Mouse (Mus musculus): Measurements from ENCODE around the gene Hadh. TPM values are rescaled to one million over a fixed set of nuclear protein-coding genes. Genes with fewer than 3 reads are reported as not detected.

Hadh gene
- polyA plus RNA-seq, 1 experiment from 2014 or later = 27.6 TPM

DNA sequence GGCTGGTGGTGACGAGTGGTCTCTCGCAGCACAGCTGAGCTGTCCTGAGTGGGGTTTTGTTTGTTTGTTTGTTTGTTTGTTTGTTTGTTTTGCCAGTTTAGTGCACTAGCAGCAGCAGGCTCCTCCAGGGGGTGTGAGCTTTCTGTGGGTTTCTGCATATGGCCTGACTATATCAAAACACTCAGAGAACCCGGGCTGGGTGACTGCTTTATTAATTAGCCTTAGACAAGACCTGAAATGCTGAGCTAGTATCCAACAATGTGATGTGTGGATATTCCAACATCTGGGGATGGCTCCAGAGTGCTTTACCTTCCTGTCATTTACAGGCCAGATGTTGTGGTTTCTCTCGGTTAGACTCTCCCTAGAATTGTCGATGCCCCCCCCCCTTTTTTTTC, 31.4 kb upstream of the Hadh start:
- Histone ChIP-seq H3K4me2 (replicated peaks) (peak overlapping the region; percentile 69), H3K9me3 (ENCODE audit: control insufficient read depth, low read length) (no peaks in the 10 kb centered on the region), H3K4me1 (replicated peaks; ENCODE audit: control insufficient read depth, insufficient read depth, low read length) (no peaks in the 10 kb centered on the region; the same call in 1 of the 2 replicates), H3K27me3 (ENCODE audit: control insufficient read depth, insufficient read depth, low read length) (no peaks in the 10 kb centered on the region), H3K4me3 (replicated peaks; ENCODE audit: low read length) (peak overlapping the region; percentile 75), H3K36me3 (replicated peaks; ENCODE audit: control insufficient read depth, insufficient read depth) (no peaks in the 10 kb centered on the region), H3K27ac (peak overlapping the region; percentile 83; the same call in 1 of the 2 replicates), H3K9ac (peak overlapping the region; percentile 62)
- DNase-seq (ENCODE audit: low spot score) (no peak), ATAC-seq (ENCODE audit: low FRiP score) (peak; percentile 47)
- 17% methylated on average over 5 of the region's 5 CpGs for WGBS

DNA sequence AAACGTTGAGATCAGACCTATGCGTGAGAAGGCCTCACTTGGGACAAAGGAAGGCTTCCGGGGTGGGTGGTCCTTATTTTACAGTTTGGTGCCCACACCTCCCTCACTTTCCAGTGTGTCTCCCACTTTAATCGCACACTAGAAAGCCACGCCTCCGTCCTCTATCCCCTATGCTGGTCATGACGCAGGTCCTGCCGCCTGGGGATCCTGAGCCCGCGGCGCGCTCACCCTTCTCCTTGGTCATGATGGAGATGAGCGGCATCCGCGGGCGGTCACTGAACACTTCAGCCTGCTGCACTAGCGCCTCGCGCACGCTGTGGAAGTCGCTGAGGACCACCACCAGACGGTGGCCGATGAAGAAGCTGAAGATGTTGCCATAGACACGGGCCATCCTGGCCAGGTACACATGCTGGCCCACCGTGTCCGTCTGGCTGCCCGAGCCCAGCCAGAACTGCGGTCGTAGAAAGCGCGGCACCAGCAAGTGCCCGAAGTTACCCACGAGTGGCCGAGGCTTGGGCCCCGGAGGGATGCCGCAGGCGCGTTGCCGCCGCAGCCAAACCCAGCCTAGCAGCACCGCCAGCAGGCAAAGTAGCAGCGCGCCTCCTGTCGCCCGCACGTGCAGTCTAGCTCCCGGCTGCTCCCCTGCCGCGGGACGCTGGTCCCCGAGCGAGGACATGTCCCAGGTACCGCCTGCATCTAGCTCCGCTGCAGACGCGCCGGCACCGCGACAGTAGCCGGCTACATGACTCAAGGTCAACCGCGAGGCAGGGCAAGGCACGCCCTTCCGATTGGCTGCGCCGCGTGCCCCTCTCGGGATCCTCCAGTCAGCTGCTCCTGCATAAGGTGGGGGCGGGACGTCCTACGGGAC, 30.8 kb upstream of the Hadh start, which contains the start of gene Cyp2u1:
TSS of gene Cyp2u1 (minus strand) at position 776 of the 868 bp plus-strand sequence.
- WGBS = under 1% methylated on average over 68 of the region's 71 CpGs
- peak within 1 kb of the TSS; percentile 83 for H3K27ac ChIP-seq
- no peaks in the 10 kb centered on the region; the same call in 1 of the 2 replicates for H3K36me3 ChIP-seq (replicated peaks; ENCODE audit: control insufficient read depth, insufficient read depth)
- H3K4me3 ChIP-seq (replicated peaks; ENCODE audit: low read length) = peak within 1 kb of the TSS; percentile 75
- H3K4me1 ChIP-seq (replicated peaks; ENCODE audit: control insufficient read depth, insufficient read depth, low read length) = no peaks in the 10 kb centered on the region; the same call in 1 of the 2 replicates
- no peaks in the 10 kb centered on the region for H3K9me3 ChIP-seq (ENCODE audit: control insufficient read depth, low read length)
- ATAC-seq (ENCODE audit: low FRiP score) (peak; percentile 98), DNase-seq (ENCODE audit: low spot score) (peak; percentile 80)
- peak within 1 kb of the TSS; percentile 62 for H3K9ac ChIP-seq
- H3K4me2 ChIP-seq (replicated peaks) = peak within 1 kb of the TSS; percentile 69
- no peaks in the 10 kb centered on the region for H3K27me3 ChIP-seq (ENCODE audit: control insufficient read depth, insufficient read depth, low read length)

DNA sequence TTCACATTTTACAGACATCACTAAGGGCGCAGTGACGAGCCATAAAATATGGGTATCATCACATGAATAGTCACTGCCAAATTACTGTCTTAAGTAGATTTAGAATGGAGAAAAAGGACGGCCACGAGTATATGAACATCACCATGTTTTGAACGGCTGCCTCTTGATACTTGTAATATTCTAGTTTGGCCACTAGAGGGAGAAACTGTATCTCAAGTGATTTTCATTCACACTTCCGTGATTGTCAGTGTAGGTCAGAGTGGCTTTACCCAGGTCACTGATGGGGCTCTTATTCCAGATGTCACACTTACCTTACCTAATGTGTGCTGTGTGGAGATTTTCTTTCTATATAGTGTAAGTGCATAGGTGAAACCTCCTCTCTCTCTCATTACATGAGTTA, 28.0 kb upstream of the Hadh start:
- H3K4me1 ChIP-seq (replicated peaks; ENCODE audit: control insufficient read depth, insufficient read depth, low read length) = no peaks in the 10 kb centered on the region; the same call in 1 of the 2 replicates
- H3K4me3 ChIP-seq (replicated peaks; ENCODE audit: low read length) = no peak overlapping the region
- H3K27ac ChIP-seq = no peak overlapping the region
- no peaks in the 10 kb centered on the region for H3K9me3 ChIP-seq (ENCODE audit: control insufficient read depth, low read length)
- no peak for ATAC-seq (ENCODE audit: low FRiP score)
- H3K9ac ChIP-seq = no peak overlapping the region
- peaks cover 5% of the 10 kb centered on the region for H3K36me3 ChIP-seq (replicated peaks; ENCODE audit: control insufficient read depth, insufficient read depth)
- peak; percentile 77 for DNase-seq (ENCODE audit: low spot score)
- 15% methylated on average over 6 of the region's 6 CpGs for WGBS
- no peaks in the 10 kb centered on the region for H3K27me3 ChIP-seq (ENCODE audit: control insufficient read depth, insufficient read depth, low read length)
- H3K4me2 ChIP-seq (replicated peaks) = no peak overlapping the region

DNA sequence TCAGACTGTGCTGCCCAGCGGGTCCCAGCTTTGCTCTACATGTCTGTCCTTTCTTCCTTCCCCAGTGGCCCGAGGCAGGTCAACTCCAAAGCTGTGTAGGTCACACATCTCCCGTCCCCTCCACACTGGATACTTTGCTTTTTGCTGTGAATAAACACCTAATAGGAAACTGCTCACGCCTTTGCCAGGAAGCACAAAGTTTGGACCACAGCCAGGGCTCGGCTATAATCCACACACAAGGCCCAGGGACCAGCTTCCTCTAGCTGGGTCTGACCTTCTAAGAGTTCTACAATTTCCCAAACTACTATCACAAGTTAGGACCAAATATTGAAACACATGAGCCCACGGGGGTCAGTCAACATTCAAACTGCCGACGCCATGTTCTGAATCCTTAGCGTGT, 27.2 kb upstream of the Hadh start:
- Histone ChIP-seq H3K4me1 (replicated peaks; ENCODE audit: control insufficient read depth, insufficient read depth, low read length) (no peaks in the 10 kb centered on the region; the same call in 1 of the 2 replicates), H3K4me2 (replicated peaks) (no peak overlapping the region), H3K9ac (no peak overlapping the region), H3K27me3 (ENCODE audit: control insufficient read depth, insufficient read depth, low read length) (no peaks in the 10 kb centered on the region), H3K36me3 (replicated peaks; ENCODE audit: control insufficient read depth, insufficient read depth) (peaks cover 5% of the 10 kb centered on the region), H3K27ac (no peak overlapping the region), H3K4me3 (replicated peaks; ENCODE audit: low read length) (no peak overlapping the region), H3K9me3 (ENCODE audit: control insufficient read depth, low read length) (no peaks in the 10 kb centered on the region)
- ATAC-seq (ENCODE audit: low FRiP score) (no peak), DNase-seq (ENCODE audit: low spot score) (no peak)
- WGBS = 82% methylated on average over 9 of the region's 9 CpGs

DNA sequence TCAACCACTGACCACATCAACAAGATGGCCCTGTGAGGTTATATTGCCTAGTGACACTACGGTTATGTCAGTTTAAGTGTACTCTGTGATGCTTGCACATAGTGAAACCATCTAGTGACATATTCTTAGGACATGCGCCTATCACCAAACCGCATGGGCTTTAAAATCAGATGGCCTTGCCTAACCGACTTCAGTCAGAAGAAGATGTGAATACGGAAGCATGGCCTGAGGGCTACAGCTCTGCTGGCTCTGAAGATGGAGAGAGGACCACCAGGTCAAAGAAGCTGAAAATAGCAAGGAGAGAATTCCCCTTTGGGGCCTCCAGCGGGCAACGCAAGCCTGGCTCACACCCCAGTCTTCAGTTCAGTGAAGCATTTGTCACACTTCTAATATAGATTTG, 25.0 kb upstream of the Hadh start:
- H3K4me1 ChIP-seq (replicated peaks; ENCODE audit: control insufficient read depth, insufficient read depth, low read length) = no peaks in the 10 kb centered on the region; the same call in 1 of the 2 replicates
- WGBS = 94% methylated on average over 7 of the region's 7 CpGs
- H3K27ac ChIP-seq = no peak overlapping the region
- ATAC-seq (ENCODE audit: low FRiP score) (no peak), DNase-seq (ENCODE audit: low spot score) (no peak)
- no peaks in the 10 kb centered on the region for H3K27me3 ChIP-seq (ENCODE audit: control insufficient read depth, insufficient read depth, low read length)
- H3K36me3 ChIP-seq (replicated peaks; ENCODE audit: control insufficient read depth, insufficient read depth) = peaks cover 5% of the 10 kb centered on the region
- no peaks in the 10 kb centered on the region for H3K9me3 ChIP-seq (ENCODE audit: control insufficient read depth, low read length)
- H3K9ac ChIP-seq = no peak overlapping the region
- H3K4me2 ChIP-seq (replicated peaks) = no peak overlapping the region
- no peak overlapping the region for H3K4me3 ChIP-seq (replicated peaks; ENCODE audit: low read length)

DNA sequence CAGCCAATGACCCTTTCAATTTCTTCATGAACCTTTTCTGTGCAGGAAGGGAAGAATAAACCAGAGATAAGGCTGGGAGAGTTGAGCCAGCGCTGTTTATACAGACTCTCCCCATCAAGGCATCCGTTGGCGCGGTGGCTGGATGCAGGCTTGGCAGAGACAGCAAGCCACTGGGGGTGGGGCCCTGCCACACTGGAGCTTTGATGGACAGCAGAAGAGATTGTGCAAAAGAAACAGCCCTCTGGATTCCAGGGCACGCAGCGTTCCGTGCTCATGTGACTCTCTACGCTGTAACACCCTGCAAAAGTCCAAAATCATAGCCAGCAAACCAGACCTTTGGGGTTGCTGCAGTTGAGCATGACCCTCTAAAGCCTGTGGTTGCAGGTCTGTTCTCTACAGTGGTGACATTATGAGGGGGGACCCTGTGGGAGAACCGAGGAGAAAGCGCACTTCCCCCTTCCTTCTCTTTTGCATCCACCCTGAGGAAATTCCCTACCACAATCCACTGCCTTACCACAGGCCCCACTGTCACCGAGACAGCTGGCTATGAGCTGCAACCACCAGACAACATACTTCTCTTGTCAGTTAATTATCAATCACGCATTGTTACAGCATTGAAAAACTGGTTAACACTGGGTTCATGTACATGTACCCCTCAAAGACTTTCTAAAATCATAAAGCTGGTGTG, 23.8 kb upstream of the Hadh start:
- ATAC-seq (ENCODE audit: low FRiP score) = no peak
- DNase-seq (ENCODE audit: low spot score) = no peak
- 91% methylated on average over 12 of the region's 12 CpGs for WGBS
- H3K4me1 ChIP-seq (replicated peaks; ENCODE audit: control insufficient read depth, insufficient read depth, low read length) = no peaks in the 10 kb centered on the region
- no peaks in the 10 kb centered on the region for H3K9me3 ChIP-seq (ENCODE audit: control insufficient read depth, low read length)
- H3K36me3 ChIP-seq (replicated peaks; ENCODE audit: control insufficient read depth, insufficient read depth) = peaks cover 5% of the 10 kb centered on the region
- H3K27me3 ChIP-seq (ENCODE audit: control insufficient read depth, insufficient read depth, low read length) = no peaks in the 10 kb centered on the region
- H3K4me2 ChIP-seq (replicated peaks) = no peak overlapping the region
- H3K27ac ChIP-seq = no peak overlapping the region
- no peak overlapping the region for H3K9ac ChIP-seq
- H3K4me3 ChIP-seq (replicated peaks; ENCODE audit: low read length) = no peak overlapping the region

DNA sequence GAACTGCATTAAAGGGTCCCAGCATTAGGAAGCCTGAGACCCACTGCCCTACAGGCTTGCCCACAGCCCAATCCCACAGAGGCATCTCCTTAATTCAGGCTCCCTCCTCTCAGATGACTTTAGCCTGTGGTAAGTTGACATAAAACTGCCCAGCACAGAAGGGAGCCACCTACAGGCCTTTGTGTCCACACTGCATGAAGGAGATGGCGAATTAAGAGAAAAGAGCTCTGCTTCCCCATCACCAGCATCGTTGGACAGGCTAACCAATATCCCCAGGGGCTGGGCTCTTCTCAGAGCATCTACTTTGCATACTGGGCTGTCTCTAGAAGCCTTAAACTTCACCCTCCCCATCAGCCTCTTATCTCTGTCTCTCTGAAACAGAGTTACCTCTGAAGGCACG, 22.6 kb upstream of the Hadh start:
- no peak for DNase-seq (ENCODE audit: low spot score)
- WGBS = 49% methylated on average over 3 of the region's 3 CpGs
- no peaks in the 10 kb centered on the region for H3K4me1 ChIP-seq (replicated peaks; ENCODE audit: control insufficient read depth, insufficient read depth, low read length)
- no peaks in the 10 kb centered on the region for H3K27me3 ChIP-seq (ENCODE audit: control insufficient read depth, insufficient read depth, low read length)
- H3K9me3 ChIP-seq (ENCODE audit: control insufficient read depth, low read length) = no peaks in the 10 kb centered on the region
- no peak for ATAC-seq (ENCODE audit: low FRiP score)
- H3K36me3 ChIP-seq (replicated peaks; ENCODE audit: control insufficient read depth, insufficient read depth) = peaks cover 5% of the 10 kb centered on the region
- no peak overlapping the region for H3K27ac ChIP-seq
- no peak overlapping the region for H3K4me2 ChIP-seq (replicated peaks)
- H3K4me3 ChIP-seq (replicated peaks; ENCODE audit: low read length) = no peak overlapping the region
- no peak overlapping the region for H3K9ac ChIP-seq

DNA sequence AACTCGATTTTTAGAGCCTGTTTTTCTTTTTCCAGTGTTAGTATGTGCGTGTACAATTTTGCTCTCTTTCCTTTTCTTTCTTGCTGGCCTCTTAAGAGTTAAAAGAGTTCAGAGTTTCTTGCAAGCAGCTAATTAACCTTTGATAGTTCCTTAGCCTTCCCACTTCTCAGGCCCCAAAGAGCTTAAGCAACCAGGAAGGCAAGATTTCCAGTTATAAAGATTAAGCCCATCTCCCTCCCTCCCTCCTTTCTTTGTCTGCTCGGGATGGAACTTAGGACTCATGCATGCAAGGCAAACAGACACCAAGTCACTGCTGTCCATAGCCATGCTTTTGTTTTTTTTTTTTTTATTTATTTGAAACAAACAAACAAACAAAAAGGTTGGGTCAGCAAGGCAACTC, 21.1 kb upstream of the Hadh start:
- Histone ChIP-seq H3K4me3 (replicated peaks; ENCODE audit: low read length) (no peak overlapping the region), H3K9ac (no peak overlapping the region), H3K36me3 (replicated peaks; ENCODE audit: control insufficient read depth, insufficient read depth) (peaks cover 5% of the 10 kb centered on the region), H3K4me2 (replicated peaks) (no peak overlapping the region), H3K4me1 (replicated peaks; ENCODE audit: control insufficient read depth, insufficient read depth, low read length) (no peaks in the 10 kb centered on the region), H3K27me3 (ENCODE audit: control insufficient read depth, insufficient read depth, low read length) (no peaks in the 10 kb centered on the region), H3K9me3 (ENCODE audit: control insufficient read depth, low read length) (no peaks in the 10 kb centered on the region), H3K27ac (no peak overlapping the region)
- DNase-seq (ENCODE audit: low spot score) = no peak
- no peak for ATAC-seq (ENCODE audit: low FRiP score)
- WGBS = 78% methylated on average over 3 of the region's 3 CpGs

DNA sequence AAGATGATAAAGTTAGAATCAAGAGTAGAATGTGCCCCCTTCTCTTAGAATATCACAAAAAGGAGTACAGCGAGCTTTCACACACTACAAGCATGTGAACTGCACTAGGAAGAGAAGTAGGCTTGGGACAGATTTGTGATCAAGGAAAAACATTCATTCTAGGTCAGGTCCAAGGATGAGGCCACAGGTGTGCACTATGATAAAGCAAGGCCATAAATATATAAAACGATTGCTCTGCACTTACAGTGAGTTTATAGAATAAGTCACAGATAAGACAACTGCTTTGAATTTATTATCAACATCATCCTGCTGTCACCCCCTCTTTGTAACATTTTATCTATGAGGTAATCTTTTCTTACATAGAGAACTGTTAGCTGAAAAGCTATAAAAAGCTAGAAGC, 20.4 kb upstream of the Hadh start:
- DNase-seq (ENCODE audit: low spot score) (no peak), ATAC-seq (ENCODE audit: low FRiP score) (no peak)
- Histone ChIP-seq H3K36me3 (replicated peaks; ENCODE audit: control insufficient read depth, insufficient read depth) (peaks cover 3% of the 10 kb centered on the region), H3K27me3 (ENCODE audit: control insufficient read depth, insufficient read depth, low read length) (no peaks in the 10 kb centered on the region), H3K4me3 (replicated peaks; ENCODE audit: low read length) (no peak overlapping the region), H3K9me3 (ENCODE audit: control insufficient read depth, low read length) (no peaks in the 10 kb centered on the region), H3K9ac (no peak overlapping the region), H3K4me2 (replicated peaks) (no peak overlapping the region), H3K27ac (no peak overlapping the region), H3K4me1 (replicated peaks; ENCODE audit: control insufficient read depth, insufficient read depth, low read length) (no peaks in the 10 kb centered on the region)
- 93% methylated on average over 2 of the region's 2 CpGs for WGBS

All from hindbrain, embryonic 14.5 days (tissue).